Mouse (Mus musculus) urinary bladder, postnatal 10 days (tissue): Measurements from ENCODE around the gene Npr1.

ENCODE experiments used
- DNase-seq: peaks from one replicate; pipeline ENCODE4 v3.0.0; 2022; ENCODE audit warnings: low spot score

Npr1 gene

GRCm38 (mm10) chr3:90475831-90476611 is 10.4 kb upstream of the Npr1 start, which contains the start of gene Ilf2:
TSS of gene Ilf2 (plus strand) at chr3:90476126.
- peak; percentile 74 for DNase-seq

- no peak for DNase-seq
Measured at GRCm38 (mm10) chr3:90475151-90475830, 9.6 kb upstream of the Npr1 start.

DNA sequence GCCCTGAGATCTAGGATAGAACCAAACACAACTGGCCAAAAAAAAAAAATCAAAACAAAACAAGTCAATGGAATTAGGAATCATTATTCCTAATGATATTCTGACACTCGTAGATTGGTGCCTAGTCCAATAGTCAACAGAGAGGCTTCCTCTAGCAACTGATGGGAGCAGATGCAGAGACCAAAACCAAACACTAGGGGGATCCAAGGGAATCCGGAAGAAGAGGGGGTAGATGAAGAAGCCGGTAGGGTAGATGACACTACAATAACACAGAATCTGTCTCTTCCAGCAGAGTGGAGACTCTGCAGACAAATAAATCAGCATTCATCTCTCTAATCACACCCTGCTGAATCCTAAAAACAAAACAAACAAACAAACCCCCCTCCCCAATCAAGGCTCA is 6.5 kb upstream of the Npr1 start:
- DNase-seq, result no peak

GRCm38 (mm10) chr3:90467618-90468300 is 2.1 kb upstream of the Npr1 start:
- DNase-seq, result no peak

DNA sequence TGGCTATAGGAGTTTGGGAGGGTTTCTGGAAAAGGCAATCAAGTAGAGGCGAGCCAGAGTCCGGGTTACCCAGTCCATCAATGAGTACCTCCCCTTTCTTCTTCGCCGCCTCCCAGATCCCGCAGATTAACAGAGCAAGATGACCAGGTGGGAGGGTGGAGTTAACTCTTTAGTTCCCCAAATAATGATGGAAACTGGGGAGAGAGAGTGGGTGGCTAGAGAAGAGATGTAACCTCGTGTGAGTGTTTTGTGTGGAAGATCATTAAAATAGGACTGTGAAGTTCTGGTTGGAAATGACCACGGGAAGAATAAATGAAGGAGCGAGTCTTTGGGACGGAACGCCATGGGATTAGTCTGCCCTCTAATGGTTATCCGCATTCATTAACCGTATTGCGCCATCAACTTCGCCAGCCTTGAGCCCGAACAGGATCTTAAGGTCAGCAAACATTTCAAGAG is 673 bp upstream of the Npr1 start:
- DNase-seq, result no peak

DNA sequence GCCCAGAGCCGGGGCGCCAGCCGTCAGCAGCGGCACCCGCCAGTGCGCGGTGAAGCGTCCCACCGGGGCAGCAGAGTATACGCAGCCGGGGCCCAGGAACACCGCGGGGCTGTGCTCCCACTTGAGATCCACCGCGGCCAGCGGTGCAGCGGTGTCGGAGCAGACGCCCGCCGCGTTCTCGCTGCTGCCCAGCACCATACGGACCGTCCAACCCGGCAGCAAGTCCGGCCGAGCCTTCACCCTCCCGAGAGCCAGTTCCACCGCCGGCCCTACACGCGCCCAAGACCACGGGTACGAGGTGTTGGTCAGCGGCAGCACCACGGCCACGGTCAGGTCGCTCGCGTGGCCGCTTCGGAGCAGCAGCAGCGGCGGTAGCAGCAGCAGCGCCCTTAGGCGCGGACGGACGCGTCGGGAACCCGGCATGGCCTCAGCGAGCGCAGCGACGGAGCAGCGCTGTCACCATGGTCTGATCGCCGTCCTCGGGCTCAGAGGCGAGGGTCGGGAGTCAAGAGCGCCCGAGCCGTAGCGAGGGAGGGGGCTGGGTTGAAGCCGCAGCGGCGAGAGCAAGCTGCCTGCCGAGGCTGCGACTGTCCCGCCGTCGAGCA is 483 bp downstream of the Npr1 start:
- no peak for DNase-seq

- DNase-seq, result no peak
Measured at GRCm38 (mm10) chr3:90464552-90465080, 1.1 kb downstream of the Npr1 start.

DNA sequence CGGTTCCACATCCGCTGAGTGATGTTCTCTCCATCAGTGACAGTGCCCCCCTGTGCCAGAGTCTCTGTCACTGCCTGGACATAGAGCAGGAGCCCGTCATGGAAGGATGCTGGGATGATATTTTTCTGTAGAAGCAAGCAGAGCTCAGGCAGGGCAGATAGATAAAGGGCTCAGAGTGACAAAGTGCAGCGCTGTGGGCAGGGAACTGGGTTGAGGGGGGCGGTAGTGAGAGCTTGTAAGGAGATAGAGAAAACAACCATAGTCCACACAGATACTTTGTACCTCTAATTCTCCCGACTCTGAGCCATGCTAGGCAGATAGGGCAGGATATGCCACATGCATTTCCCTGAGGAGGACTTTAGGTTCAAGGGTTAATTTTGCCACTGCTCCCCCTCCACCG is 3.1 kb downstream of the Npr1 start:
- DNase-seq, result no peak

- DNase-seq, result no peak
Measured at GRCm38 (mm10) chr3:90461935-90462334, 3.7 kb downstream of the Npr1 start.

DNA sequence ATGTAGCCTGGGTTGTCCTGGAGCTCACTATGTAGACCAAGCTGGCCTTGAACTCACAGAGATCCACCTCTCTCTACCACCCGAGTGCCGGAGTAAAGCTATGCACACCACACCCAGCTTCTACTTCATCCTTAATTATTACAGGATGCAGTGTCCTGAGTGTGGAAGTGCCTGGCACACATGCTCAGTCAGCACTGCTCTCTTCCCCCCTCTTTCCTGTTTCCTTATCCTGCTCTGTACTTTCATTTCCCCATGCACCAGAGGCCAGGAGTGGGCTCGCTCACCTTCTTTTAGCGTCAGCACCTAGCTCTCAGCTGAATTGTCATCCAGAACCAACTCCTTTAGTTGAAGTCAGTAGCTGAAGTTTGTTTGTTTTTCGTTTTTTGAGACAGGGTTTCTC is 5.4 kb downstream of the Npr1 start:
- no peak for DNase-seq

DNA sequence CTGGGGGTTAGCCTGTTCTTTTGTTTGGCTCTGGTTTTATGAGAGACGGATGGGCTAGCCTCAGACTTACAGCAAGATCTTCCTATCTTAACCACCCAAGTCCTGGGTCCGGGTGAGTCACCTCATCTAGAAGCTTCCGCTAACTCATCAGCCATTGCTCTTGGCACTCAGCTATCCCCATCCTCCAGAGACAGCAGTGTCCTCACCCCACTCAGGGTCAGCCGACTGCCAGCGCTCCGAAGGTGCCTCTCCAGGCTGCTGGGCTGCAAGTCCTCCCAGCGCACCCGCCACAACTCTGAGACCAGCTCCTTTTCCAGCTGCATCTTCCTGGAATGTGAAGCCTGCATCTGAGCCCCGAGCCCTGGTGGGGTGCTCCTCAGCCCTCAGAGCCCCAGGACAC is 5.9 kb downstream of the Npr1 start:
- DNase-seq, result no peak

DNA sequence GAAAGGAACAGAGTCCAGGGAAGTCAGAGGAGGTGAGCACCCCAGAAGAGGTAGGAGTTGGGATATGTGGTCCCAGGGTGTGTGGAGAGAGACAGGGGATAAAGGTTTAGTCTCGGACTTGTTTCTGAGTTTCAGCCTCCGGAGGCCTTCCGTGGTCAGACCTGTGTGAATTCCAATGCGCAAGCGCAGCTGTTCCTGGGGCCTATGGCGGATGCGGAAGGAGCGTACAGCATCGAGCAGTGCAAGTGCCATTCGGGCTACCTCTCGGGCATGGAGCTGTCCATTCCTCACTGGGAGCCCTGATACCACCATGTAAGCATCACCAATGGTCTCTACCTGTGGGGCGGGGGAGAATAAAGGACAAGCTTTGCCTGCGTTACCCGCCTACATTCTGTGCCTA is 10.7 kb downstream of the Npr1 start:
- no peak for DNase-seq

DNA sequence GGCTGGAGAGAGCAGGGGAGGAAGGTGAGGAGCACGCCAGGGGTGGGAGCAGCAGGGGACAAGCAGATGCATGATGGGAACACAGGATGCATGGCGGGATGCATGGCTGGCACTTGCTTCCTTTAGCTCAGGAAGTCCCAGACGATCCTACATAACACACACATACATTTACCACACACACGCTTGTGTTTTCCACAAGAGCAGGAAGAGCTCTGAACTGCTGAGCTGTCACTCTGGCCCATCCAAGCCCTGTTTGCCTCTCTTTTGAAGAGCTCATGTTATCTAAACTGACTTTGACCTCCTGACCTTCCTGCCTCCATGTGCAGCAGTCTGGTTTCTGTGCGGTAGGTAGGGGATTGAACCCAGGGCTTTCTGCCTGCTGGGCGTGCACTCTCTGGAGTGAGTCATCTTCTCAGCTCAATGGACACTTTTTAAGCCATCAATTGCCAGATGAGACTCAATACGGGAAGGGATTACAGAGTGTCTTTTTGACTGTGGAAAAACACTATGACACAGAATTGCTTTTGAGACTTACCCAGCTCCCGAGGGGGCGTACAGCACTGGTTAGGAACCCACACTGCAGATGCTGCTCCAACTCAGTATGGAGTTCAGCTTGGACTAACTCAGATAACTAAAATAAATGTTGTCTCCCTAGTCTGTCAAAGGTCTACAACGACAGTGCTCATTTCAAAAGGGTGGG is 14.1 kb downstream of the Npr1 start:
- no peak for DNase-seq

- DNase-seq, result no peak
Measured at GRCm38 (mm10) chr3:90450874-90451273, 14.8 kb downstream of the Npr1 start.

GRCm38 (mm10) chr3:90448626-90449025 is 17.0 kb downstream of the Npr1 start:
- DNase-seq, result no peak

DNA sequence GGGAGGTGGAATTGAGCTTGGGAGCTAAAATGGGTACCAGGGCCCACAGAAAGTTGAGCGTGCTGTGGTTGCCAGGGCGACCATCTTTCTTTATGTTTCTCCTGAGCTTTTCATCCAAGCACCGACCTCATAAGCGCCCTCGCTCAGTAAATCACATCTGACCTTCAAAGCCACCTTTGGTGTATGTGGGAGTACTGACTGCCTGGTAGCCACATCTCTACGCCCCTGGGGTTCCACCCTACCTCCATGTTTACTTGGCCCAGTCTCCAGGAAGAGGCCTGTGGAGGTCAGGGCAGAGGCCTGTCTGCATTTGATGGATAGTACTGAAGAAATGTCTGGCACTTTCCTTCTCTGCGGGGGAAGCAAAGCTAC is 18.6 kb downstream of the Npr1 start:
- no peak for DNase-seq

- no peak for DNase-seq
Measured at GRCm38 (mm10) chr3:90446389-90447122, 19.1 kb downstream of the Npr1 start.

GRCm38 (mm10) chr3:90445417-90446200 is 20.1 kb downstream of the Npr1 start:
- DNase-seq, result no peak

GRCm38 (mm10) chr3:90443977-90444376 is 21.7 kb downstream of the Npr1 start:
- DNase-seq, result no peak

DNA sequence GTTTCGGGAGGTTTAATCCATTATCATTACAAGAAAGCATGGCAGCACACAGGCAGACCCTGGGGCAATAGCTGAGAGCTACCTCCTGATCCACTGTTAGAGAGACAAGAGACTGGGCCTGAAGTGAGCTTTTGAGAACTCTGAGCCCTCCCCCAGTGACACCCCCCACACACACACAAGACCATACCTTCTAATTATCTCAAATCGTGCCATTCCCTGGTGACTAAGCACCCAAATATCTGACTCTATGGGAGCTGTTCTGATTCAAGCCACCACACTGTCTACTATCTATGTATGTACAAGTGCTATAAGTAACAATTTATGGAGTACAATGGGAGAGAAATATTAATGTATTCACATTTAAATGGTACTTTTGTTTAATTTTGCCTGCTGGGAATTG is 24.9 kb downstream of the Npr1 start:
- no peak for DNase-seq
